Mouse (Mus musculus): ENCODE data around the gene Phldb2. TPM values are rescaled to one million over a fixed set of nuclear protein-coding genes. Genes with fewer than 3 reads are reported as not detected.

The Phldb2 gene
- total and polyA plus RNA-seq, 3 experiments, result 0.55 TPM; not detected in 2

DNA sequence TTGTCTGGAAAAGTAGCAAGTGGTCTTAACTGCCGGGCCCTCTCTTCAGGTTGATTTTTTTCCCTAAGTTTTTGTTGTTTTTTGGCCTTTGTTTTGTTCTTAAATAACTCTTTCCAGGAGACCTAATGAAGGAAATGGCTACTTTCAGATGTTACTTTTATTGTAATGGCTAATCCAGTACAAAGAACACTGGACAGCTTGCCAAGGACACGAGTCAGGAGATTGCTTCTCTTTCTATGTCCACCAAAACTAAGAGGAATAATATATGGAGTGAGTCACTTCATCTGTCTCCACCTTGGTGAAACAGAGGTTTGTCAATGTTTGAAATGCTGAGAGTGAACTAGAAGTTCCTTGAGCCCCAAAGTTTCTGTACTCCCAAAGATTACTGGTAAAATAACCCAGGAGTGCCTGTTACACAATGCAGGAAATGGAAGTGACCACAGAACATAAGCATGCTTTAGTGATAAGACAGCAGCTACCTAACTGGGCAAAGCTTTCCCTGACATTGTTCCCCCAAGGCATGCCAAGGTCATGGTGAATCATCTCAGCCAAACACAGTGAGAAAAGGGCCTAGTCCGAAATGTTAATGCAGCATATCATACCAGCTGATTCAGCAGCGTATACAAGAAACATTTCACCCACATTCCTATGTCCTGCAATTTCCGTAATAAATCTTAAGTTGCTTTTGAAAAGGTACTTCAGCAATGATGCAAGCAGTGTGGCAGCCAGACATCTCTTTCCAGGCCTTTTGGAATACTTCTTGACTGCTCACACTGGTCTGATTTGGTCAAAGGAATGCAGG, 115.7 kb downstream of the Phldb2 start:
- H3K4me3 ChIP-seq (ENCODE audit: low read depth, low read length), result no peak overlapping the region
- 0 out of 2 replicates have a peak, but pooled peaks cover 2% of the 10 kb centered on the region for H3K9me3 ChIP-seq (replicated peaks)
- TF ChIP-seq GATA1 (IDR thresholded peaks at IDR 0.05; ENCODE audit: borderline replicate concordance, low read length), result no peak
- H3K36me3 ChIP-seq (replicated peaks), result no peaks in the 10 kb centered on the region
- DNase-seq (ENCODE audit: low spot score) (no peak), ATAC-seq (ENCODE audit: extremely low read depth, insufficient number of reproducible peaks, low FRiP score, poor library complexity, severe bottlenecking) (no peak)
- no peaks in the 10 kb centered on the region for H3K4me1 ChIP-seq (ENCODE audit: insufficient read depth, low read depth, low read length)
- H3K27me3 ChIP-seq (ENCODE audit: insufficient read depth, low read length), result no peaks in the 10 kb centered on the region

DNA sequence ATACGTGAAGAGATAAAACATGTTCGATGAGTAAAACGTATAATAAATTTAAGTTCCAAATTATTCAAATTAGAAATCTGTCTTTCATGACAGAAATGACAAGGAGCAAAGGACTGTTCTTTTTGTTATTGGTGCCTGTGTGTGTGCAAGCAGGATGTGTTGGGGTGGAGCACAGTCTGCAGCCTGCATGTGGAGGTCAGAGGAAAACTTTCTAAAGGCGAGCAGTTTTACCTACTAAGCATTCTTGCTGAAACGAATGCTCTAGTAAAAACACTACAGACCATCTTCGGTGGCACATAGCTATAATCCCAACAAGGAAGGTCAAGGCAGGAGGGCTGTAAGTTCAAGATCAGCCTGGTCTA, 120.7 kb downstream of the Phldb2 start:
- H3K9me3 ChIP-seq (replicated peaks), result 0 out of 2 replicates have a peak, but pooled peaks cover 4% of the 10 kb centered on the region
- H3K27me3 ChIP-seq (ENCODE audit: insufficient read depth, low read length), result no peaks in the 10 kb centered on the region
- ATAC-seq (ENCODE audit: extremely low read depth, insufficient number of reproducible peaks, low FRiP score, poor library complexity, severe bottlenecking), result no peak
- H3K36me3 ChIP-seq (replicated peaks), result no peaks in the 10 kb centered on the region
- DNase-seq (ENCODE audit: low spot score), result no peak
- no peak overlapping the region for H3K4me3 ChIP-seq (ENCODE audit: low read depth, low read length)
- TF ChIP-seq TAL1 (conservative IDR thresholded peaks at IDR 0.05; ENCODE audit: low read depth, low read length) (no peak), CTCF (IDR thresholded peaks at IDR 0.05; ENCODE audit: low read depth, low read length) (no peak), GATA1 (IDR thresholded peaks at IDR 0.05; ENCODE audit: borderline replicate concordance, low read length) (no peak), GATA2 (IDR thresholded peaks at IDR 0.05; ENCODE audit: borderline replicate concordance, low read depth, low read length) (no peak), POLR2AphosphoS5 (IDR thresholded peaks at IDR 0.05; ENCODE audit: insufficient replicate concordance, low read depth, low read length) (no peak)
- H3K4me1 ChIP-seq (ENCODE audit: insufficient read depth, low read depth, low read length), result no peaks in the 10 kb centered on the region

DNA sequence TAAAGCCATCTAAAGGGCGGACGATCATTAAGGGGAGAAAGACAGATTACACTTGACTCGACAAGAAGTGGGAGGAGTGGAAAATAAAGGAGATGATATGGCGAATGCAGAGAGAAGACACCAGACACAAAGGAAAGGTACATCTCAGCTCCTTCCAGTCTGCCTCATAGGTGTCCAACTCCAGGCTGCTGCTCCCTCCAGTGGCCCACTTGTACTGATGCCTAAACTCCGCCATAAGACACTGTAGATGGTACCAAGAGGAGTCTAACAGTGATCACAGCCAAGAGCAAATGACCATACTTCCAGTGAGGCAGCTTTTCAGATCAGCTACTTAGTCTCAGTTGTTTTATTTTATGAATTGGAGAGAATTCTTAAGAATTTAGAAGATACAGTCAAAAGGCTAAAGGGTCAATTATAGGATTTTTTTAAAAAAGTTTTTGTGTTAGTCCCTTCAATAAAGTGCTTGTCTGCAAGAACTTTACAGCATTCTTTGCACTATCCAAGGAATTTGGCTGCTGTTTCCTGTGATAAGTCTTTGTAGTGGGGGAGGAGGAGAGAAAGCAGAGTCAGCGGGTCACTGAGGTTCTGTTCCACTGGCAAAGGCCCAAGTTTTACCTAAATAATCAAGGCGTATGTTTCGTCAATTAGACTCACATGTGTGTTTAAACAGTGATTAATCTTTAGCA, 121.2 kb downstream of the Phldb2 start:
- ATAC-seq (ENCODE audit: extremely low read depth, insufficient number of reproducible peaks, low FRiP score, poor library complexity, severe bottlenecking) (no peak), DNase-seq (ENCODE audit: low spot score) (no peak)
- no peak overlapping the region for H3K4me3 ChIP-seq (ENCODE audit: low read depth, low read length)
- H3K9me3 ChIP-seq (replicated peaks), result 0 out of 2 replicates have a peak, but pooled peaks cover 4% of the 10 kb centered on the region
- TF ChIP-seq TAL1 (conservative IDR thresholded peaks at IDR 0.05; ENCODE audit: low read depth, low read length) (no peak), POLR2AphosphoS5 (IDR thresholded peaks at IDR 0.05; ENCODE audit: insufficient replicate concordance, low read depth, low read length) (no peak), GATA1 (IDR thresholded peaks at IDR 0.05; ENCODE audit: borderline replicate concordance, low read length) (no peak), GATA2 (IDR thresholded peaks at IDR 0.05; ENCODE audit: borderline replicate concordance, low read depth, low read length) (no peak), CTCF (IDR thresholded peaks at IDR 0.05; ENCODE audit: low read depth, low read length) (no peak)
- no peaks in the 10 kb centered on the region for H3K36me3 ChIP-seq (replicated peaks)
- H3K27me3 ChIP-seq (ENCODE audit: insufficient read depth, low read length), result no peaks in the 10 kb centered on the region
- H3K4me1 ChIP-seq (ENCODE audit: insufficient read depth, low read depth, low read length), result no peaks in the 10 kb centered on the region

DNA sequence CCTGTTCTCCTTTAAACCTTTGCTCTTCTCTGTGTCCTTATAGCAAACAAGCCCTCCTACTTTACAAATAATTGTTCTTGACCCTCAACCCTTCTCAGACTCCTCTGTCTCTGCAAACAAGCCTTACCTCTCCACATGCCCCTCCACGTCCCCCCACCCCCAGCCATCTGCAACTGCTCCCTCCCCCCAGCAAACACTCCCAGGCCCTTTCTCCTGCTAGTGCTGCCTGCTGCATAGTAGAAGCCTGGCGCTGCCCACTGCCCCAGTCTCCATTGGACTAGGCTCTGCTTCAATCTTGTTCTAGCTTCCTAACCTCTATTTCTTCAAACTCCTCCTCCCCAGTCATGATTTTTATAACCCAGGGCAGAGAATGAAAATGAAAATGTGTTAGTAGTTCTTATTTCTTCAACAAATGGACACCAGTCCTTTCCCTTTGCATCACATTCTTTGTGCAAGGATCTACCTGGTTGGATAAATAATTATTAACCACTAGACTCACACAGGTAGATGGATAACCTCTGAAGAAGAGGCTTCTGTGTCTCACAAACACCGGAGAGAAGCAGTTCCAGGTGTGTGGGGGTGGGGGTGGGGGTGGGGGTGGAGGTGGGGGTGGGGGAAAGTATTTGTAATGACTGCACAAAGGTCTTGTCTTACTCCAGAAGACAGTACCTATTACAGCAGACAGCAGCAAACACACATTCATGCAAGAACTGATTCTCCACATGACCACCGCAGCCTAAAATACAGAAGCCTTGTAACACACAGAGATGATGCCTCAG, 122.1 kb downstream of the Phldb2 start:
- Histone ChIP-seq H3K4me1 (ENCODE audit: insufficient read depth, low read depth, low read length) (no peaks in the 10 kb centered on the region), H3K36me3 (replicated peaks) (no peaks in the 10 kb centered on the region), H3K9me3 (replicated peaks) (0 out of 2 replicates have a peak, but pooled peaks cover 4% of the 10 kb centered on the region), H3K4me3 (ENCODE audit: low read depth, low read length) (no peak overlapping the region), H3K27me3 (ENCODE audit: insufficient read depth, low read length) (no peaks in the 10 kb centered on the region)
- DNase-seq (ENCODE audit: low spot score), result no peak
- no peak for TF ChIP-seq TAL1 (conservative IDR thresholded peaks at IDR 0.05; ENCODE audit: low read depth, low read length)
- no peak for TF ChIP-seq CTCF (IDR thresholded peaks at IDR 0.05; ENCODE audit: low read depth, low read length)
- TF ChIP-seq GATA1 (IDR thresholded peaks at IDR 0.05; ENCODE audit: borderline replicate concordance, low read length), result no peak
- no peak for TF ChIP-seq GATA2 (IDR thresholded peaks at IDR 0.05; ENCODE audit: borderline replicate concordance, low read depth, low read length)
- no peak for TF ChIP-seq POLR2AphosphoS5 (IDR thresholded peaks at IDR 0.05; ENCODE audit: insufficient replicate concordance, low read depth, low read length)
- no peak for ATAC-seq (ENCODE audit: extremely low read depth, insufficient number of reproducible peaks, low FRiP score, poor library complexity, severe bottlenecking)

DNA sequence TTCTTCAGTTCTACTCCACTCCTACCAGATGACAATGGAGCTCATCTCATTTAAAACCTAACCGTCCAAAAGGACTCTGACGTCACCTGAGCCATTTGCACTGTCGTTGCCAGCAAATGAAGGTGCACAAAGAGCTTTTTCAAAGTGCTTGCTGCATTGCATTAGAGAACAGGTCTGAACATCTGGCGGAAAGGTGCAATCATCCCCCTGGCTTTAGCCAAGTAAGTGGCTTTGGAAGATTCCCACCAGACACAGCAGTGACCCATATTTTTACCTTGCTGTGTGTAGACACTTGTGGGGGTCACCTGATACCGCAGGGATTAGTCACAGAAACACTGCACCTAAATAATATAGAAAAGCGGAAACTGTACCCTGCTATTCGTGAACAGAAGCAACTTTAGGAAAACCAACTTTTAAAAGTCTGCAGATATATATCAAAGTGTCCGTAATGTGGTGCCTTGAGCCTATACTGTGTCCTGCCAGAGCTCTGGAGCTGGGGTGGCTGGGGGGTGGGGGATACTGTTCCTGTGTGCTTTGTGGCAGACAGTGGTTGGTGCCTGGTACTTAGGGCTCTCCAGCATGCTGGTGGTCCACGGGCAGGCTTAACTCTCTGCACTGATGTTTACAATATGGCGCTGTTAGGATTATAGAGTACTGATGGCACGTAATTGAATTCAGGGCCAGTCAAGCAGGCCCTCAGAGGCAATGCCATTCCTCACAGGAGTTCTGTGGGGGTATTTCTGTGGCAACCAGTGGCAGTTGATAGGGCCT, 123.1 kb downstream of the Phldb2 start:
- Histone ChIP-seq H3K27me3 (ENCODE audit: insufficient read depth, low read length) (no peaks in the 10 kb centered on the region), H3K4me3 (ENCODE audit: low read depth, low read length) (no peak overlapping the region), H3K9me3 (replicated peaks) (peaks cover 5% of the 10 kb centered on the region; the same call in 1 of the 2 replicates), H3K4me1 (ENCODE audit: insufficient read depth, low read depth, low read length) (no peaks in the 10 kb centered on the region), H3K36me3 (replicated peaks) (no peaks in the 10 kb centered on the region)
- TF ChIP-seq POLR2AphosphoS5 (IDR thresholded peaks at IDR 0.05; ENCODE audit: insufficient replicate concordance, low read depth, low read length) (no peak), GATA1 (IDR thresholded peaks at IDR 0.05; ENCODE audit: borderline replicate concordance, low read length) (no peak), CTCF (IDR thresholded peaks at IDR 0.05; ENCODE audit: low read depth, low read length) (no peak), GATA2 (IDR thresholded peaks at IDR 0.05; ENCODE audit: borderline replicate concordance, low read depth, low read length) (no peak), TAL1 (conservative IDR thresholded peaks at IDR 0.05; ENCODE audit: low read depth, low read length) (no peak)
- DNase-seq (ENCODE audit: low spot score) (no peak), ATAC-seq (ENCODE audit: extremely low read depth, insufficient number of reproducible peaks, low FRiP score, poor library complexity, severe bottlenecking) (no peak)
